Mouse (Mus musculus): ENCODE results near the gene Nt5dc2. TPM values are rescaled to one million over a fixed set of nuclear protein-coding genes. Genes with fewer than 3 reads are reported as not detected.

The Nt5dc2 gene
- polyA plus RNA-seq, 1 experiment from 2014 or later = 300 TPM

DNA sequence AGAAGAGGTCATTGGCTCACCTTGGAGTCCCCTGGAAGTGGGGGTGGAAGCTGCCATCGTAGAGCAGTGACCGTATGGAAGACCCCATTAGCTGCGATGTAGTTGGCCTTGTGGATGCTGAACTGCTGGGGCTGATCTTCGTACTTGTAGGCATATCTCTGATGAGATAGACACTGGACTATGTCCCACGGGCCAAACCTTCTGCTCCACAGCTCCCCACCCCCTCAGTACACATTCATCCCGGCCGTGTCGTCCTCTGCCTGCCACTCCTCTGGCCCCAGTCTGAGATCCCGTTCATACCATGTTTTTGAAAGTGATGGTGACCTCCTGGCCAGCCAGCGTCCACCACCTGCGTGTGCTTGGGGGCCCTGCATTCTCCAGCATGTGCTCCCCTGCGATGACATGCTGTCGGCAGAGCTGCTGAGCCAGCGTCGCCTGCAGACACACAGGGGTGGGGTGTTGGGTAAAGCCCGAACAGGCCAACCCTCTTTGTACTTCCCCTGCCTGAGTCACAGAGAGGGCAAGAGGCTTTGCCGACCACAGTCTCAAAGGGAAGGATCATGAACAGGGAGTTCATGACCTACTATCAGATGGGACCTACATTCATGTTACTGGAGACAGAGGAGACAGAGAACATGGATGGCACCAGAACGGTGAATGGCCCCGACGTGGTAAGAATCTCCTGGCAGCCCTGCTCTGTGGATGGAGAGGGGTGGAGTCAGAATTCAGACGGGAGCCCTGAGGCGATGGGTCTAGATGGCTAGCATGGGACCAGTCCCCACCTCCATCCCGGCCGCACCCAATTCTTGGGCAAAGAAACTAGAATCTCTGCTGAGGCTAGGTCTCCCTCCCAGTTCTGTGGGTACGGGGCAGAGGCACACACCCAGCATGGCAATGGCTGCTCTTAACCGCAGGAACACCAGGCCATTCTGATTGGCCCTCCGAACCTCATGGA lies 29.6 kb downstream of the Nt5dc2 start:
- H3K27ac ChIP-seq (replicated peaks) = no peak overlapping the region
- no peak for ATAC-seq (ENCODE audit: extremely low read depth, insufficient number of reproducible peaks, low FRiP score, low TSS enrichment)
- H3K9ac ChIP-seq = peak overlapping the region; percentile 48; the same call in 1 of the 2 replicates

DNA sequence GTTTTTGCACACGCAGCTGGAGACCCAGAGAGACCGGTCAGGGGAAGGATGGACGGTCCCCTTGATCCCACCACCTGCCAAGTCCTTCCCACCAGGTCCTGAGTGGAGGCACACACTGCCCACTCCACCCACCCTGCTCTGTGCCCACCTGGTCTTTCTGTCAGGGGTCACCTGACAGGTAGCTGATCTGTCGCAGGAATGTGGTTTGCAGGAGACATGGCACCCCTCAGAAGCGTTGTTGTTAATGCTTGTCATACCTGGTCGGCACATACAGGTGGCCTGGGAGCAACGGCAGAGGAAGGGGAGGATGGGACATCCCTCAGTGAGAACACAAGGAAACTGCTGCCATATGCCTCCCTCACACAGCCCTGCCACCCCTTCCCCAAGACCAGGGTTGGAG lies 30.3 kb downstream of the Nt5dc2 start:
- Histone ChIP-seq H3K9me3 (no peaks in the 10 kb centered on the region), H3K4me1 (peaks cover 44% of the 10 kb centered on the region), H3K4me2 (no peak overlapping the region), H3K4me3 (no peak overlapping the region), H3K27me3 (replicated peaks) (0 out of 2 replicates have a peak, but pooled peaks cover 4% of the 10 kb centered on the region), H3K27ac (replicated peaks) (no peak overlapping the region), H3K36me3 (peaks cover 9% of the 10 kb centered on the region), H3K9ac (no peak overlapping the region)
- no peak for ATAC-seq (ENCODE audit: extremely low read depth, insufficient number of reproducible peaks, low FRiP score, low TSS enrichment)
- 83% methylated on average over 7 of the region's 7 CpGs for WGBS

More for the DNA sequence above, 29.6 kb downstream of the Nt5dc2 start:
- Histone ChIP-seq H3K36me3 (peaks cover 9% of the 10 kb centered on the region), H3K4me3 (no peak overlapping the region), H3K4me2 (peak overlapping the region; percentile 0; the same call in 1 of the 2 replicates), H3K27me3 (replicated peaks) (0 out of 2 replicates have a peak, but pooled peaks cover 4% of the 10 kb centered on the region), H3K4me1 (peaks cover 37% of the 10 kb centered on the region), H3K9me3 (no peaks in the 10 kb centered on the region)
- WGBS = 54% methylated on average over 27 of the region's 27 CpGs

DNA sequence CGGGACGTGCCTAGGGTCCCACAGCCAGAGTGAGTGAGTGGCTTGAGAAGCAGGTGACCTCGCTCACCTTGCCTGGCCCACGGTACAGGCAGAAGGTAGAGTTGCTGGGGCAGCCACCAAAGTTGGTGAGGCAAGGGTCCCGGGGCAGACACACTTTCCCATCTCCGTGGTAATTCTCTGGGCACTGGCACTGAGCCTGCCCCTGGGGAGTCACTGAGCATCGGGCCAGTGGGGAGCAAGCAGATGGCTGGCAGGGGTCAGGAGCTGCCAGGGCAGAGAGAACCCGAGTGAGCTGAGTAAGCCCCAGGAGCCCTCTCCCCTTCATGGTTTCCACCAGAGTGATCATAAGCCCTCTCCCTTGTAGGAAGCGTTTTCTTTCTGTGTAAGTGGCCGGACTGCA lies 30.8 kb downstream of the Nt5dc2 start:
- no peak for ATAC-seq (ENCODE audit: extremely low read depth, insufficient number of reproducible peaks, low FRiP score, low TSS enrichment)
- H3K9ac ChIP-seq = no peak overlapping the region
- H3K27me3 ChIP-seq (replicated peaks) = 0 out of 2 replicates have a peak, but pooled peaks cover 4% of the 10 kb centered on the region
- H3K4me2 ChIP-seq = no peak overlapping the region
- no peak overlapping the region for H3K4me3 ChIP-seq
- WGBS = 75% methylated on average over 10 of the region's 10 CpGs
- peaks cover 49% of the 10 kb centered on the region for H3K4me1 ChIP-seq
- peaks cover 9% of the 10 kb centered on the region for H3K36me3 ChIP-seq
- no peak overlapping the region for H3K27ac ChIP-seq (replicated peaks)
- no peaks in the 10 kb centered on the region for H3K9me3 ChIP-seq

DNA sequence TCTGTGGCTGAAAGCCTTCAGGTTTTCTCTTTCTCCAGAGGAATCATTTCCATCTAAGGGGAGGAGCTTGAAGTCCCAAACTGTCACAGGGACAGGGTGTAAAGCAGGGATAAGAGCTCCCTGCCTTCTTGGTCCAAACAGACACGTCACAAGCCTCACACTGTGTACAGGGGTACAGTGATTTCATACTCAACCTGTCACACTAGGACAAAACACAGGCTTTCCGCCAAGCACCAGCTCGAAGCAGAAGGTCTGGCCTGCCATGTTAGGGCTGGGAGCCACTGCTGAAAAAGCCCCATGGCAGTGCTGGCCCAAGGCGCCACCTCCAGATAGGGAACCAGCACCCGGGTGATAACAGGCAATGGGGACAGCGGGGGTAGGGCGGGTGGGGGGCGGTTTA lies 33.2 kb downstream of the Nt5dc2 start:
- Histone ChIP-seq H3K4me2 (peak overlapping the region; percentile 22; the same call in 1 of the 2 replicates), H3K27ac (replicated peaks) (peak overlapping the region; percentile 50), H3K9ac (peak overlapping the region; percentile 54; the same call in 1 of the 2 replicates), H3K27me3 (replicated peaks) (0 out of 2 replicates have a peak, but pooled peaks cover 4% of the 10 kb centered on the region), H3K4me1 (peaks cover 59% of the 10 kb centered on the region), H3K36me3 (peaks cover 9% of the 10 kb centered on the region), H3K4me3 (no peak overlapping the region), H3K9me3 (no peaks in the 10 kb centered on the region)
- WGBS = 25% methylated on average over 8 of the region's 8 CpGs
- ATAC-seq (ENCODE audit: extremely low read depth, insufficient number of reproducible peaks, low FRiP score, low TSS enrichment) = no peak

DNA sequence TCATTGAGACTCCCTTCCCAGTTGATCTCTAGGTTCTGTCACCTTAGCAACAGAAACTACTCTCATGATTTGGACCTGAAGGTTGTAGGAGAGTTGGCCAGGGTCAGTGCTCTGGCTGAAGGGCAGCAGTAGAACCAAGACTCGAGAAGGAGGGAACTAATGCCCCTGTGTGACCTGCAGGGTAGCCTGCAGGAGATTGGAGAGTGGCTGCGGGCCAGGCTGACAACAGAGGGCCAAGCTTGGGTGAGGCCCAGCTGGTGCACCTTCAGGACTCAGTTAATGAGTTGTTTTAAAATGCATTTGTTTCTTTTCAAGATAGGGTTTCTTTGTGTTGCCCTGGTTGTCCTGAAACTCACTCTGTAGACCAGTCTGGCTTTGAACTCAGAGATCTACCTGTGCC lies 34.2 kb downstream of the Nt5dc2 start:
- no peak for ATAC-seq (ENCODE audit: extremely low read depth, insufficient number of reproducible peaks, low FRiP score, low TSS enrichment)
- Histone ChIP-seq H3K36me3 (peaks cover 11% of the 10 kb centered on the region), H3K4me2 (peak overlapping the region; percentile 61; the same call in 1 of the 2 replicates), H3K9me3 (no peaks in the 10 kb centered on the region), H3K27ac (replicated peaks) (peak overlapping the region; percentile 50; the same call in 1 of the 2 replicates), H3K4me1 (peaks cover 62% of the 10 kb centered on the region), H3K27me3 (replicated peaks) (0 out of 2 replicates have a peak, but pooled peaks cover 4% of the 10 kb centered on the region), H3K4me3 (no peak overlapping the region), H3K9ac (0 out of 2 replicates have a peak overlapping the region, but pooled peaks have one; percentile 37)
- 57% methylated on average over 2 of the region's 2 CpGs for WGBS

DNA sequence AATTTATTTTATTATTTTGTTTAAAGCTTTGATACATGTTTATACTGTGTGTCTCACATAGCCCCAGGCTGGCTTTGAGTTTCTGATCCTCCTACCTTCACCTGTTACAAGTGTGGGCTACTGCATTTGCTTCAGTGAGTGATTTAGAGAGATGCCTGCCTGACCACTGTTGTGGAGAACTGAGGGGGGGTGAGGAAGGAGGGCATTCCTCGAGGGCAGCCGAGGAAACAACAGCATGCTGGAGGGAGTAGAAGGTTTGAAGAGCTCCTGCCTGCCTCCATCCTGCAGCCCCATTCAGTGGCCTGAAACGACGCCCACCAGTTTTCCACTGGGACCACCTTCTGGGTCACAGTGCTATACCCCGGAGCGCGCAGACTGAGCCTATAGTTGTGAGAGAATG lies 34.6 kb downstream of the Nt5dc2 start:
- H3K36me3 ChIP-seq = peaks cover 15% of the 10 kb centered on the region
- 0 out of 2 replicates have a peak, but pooled peaks cover 4% of the 10 kb centered on the region for H3K27me3 ChIP-seq (replicated peaks)
- no peaks in the 10 kb centered on the region for H3K9me3 ChIP-seq
- H3K9ac ChIP-seq = 0 out of 2 replicates have a peak overlapping the region, but pooled peaks have one; percentile 37
- H3K4me2 ChIP-seq = peak overlapping the region; percentile 61
- H3K27ac ChIP-seq (replicated peaks) = peak overlapping the region; percentile 50; the same call in 1 of the 2 replicates
- ATAC-seq (ENCODE audit: extremely low read depth, insufficient number of reproducible peaks, low FRiP score, low TSS enrichment) = no peak
- H3K4me3 ChIP-seq = no peak overlapping the region
- 53% methylated on average over 7 of the region's 7 CpGs for WGBS
- peaks cover 57% of the 10 kb centered on the region for H3K4me1 ChIP-seq

DNA sequence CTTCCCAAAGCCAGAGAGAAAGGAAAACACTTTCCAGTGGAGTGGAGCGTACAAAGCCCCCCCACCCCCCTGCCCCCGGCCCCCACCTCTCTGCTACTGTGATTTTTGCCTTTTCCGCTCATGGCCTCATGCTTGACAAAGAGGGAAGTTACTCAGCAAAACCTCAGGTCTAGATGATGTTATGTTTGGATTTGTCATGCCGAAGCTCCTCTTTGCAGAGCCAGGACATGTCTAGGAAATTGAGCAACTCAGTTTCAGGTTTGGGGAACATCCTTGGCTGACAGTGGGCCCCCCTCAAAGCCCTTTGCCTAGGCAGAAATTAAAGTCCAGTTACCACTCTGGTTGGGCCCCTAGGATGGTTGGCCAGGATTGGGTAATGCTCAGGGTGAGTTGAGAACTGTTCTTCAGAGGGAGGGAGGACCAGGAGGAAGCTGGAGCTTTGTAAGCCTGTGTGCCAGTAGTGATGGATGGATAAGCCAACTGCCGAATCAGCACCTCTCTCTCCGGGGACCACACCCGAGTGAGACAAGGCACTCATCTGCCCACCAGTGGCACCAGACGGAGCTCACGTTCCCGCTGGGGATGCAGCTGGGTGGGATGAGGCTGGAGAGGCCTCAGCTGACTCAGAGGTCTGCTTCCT lies 35.3 kb downstream of the Nt5dc2 start:
- Histone ChIP-seq H3K9ac (peak overlapping the region; percentile 71), H3K27me3 (replicated peaks) (0 out of 2 replicates have a peak, but pooled peaks cover 4% of the 10 kb centered on the region), H3K4me2 (peak overlapping the region; percentile 61), H3K9me3 (no peaks in the 10 kb centered on the region), H3K4me1 (peaks cover 57% of the 10 kb centered on the region), H3K4me3 (peak overlapping the region; percentile 52), H3K36me3 (peaks cover 21% of the 10 kb centered on the region), H3K27ac (replicated peaks) (peak overlapping the region; percentile 77)
- WGBS = 42% methylated on average over 10 of the region's 10 CpGs
- no peak for ATAC-seq (ENCODE audit: extremely low read depth, insufficient number of reproducible peaks, low FRiP score, low TSS enrichment)

DNA sequence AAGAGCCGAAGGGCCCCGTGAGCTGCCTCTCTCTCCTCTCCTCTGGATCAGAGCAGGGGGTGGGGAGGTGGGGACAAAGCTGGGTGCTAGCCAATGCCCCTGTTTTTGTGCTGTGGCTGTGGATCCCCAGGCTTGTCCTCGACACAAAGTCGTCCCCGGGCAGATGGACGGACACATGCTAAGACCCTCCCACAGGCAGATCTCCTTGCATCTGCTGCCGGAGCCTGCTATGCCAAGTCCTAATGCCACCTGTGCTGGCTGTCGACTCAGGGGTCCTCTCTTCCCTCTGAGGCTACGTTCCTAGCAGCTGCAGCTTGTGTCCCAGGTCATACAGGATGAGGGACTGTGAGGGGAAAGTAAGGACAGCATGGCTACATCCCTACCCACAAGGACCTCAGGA lies 36.0 kb downstream of the Nt5dc2 start:
- Histone ChIP-seq H3K27me3 (replicated peaks) (no peaks in the 10 kb centered on the region), H3K4me3 (peak overlapping the region; percentile 52), H3K4me2 (peak overlapping the region; percentile 61), H3K27ac (replicated peaks) (peak overlapping the region; percentile 77), H3K9ac (peak overlapping the region; percentile 71), H3K36me3 (peaks cover 27% of the 10 kb centered on the region), H3K9me3 (no peaks in the 10 kb centered on the region), H3K4me1 (peaks cover 62% of the 10 kb centered on the region)
- ATAC-seq (ENCODE audit: extremely low read depth, insufficient number of reproducible peaks, low FRiP score, low TSS enrichment) = no peak
- 47% methylated on average over 9 of the region's 9 CpGs for WGBS

DNA sequence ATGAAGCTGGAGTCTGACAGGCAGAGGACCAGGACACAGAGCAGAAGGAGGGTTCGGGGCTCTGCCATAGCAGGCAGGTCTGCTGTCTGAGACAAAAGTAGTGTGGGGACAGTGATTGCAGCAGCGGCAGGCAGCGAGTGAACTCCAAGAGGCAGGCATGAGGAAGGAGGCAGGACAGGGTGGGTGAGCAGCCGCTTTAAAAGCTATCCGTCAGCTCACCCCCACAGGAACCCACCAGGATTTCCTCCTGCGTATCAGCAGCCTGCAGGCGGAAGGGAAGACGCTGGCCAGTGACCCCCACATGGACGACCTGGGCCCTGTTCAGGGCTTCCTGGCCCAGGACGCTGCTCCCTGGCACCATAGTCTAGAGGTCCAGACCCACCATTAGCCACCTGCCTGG lies 37.6 kb downstream of the Nt5dc2 start, which contains the start of gene Stab1:
Stab1 (minus strand) TSS at position 217 of the 400 bp plus-strand sequence.
- Histone ChIP-seq H3K27ac (replicated peaks) (peak within 1 kb of the TSS; percentile 77), H3K4me3 (peak within 1 kb of the TSS; percentile 52), H3K27me3 (replicated peaks) (no peaks in the 10 kb centered on the region), H3K9me3 (no peaks in the 10 kb centered on the region), H3K36me3 (peaks cover 40% of the 10 kb centered on the region), H3K9ac (peak within 1 kb of the TSS; percentile 71), H3K4me2 (peak within 1 kb of the TSS; percentile 61), H3K4me1 (peaks cover 69% of the 10 kb centered on the region)
- peak; percentile 24; the same call in 1 of the 2 replicates for ATAC-seq (ENCODE audit: extremely low read depth, insufficient number of reproducible peaks, low FRiP score, low TSS enrichment)
- WGBS = 25% methylated on average over 10 of the region's 10 CpGs

DNA sequence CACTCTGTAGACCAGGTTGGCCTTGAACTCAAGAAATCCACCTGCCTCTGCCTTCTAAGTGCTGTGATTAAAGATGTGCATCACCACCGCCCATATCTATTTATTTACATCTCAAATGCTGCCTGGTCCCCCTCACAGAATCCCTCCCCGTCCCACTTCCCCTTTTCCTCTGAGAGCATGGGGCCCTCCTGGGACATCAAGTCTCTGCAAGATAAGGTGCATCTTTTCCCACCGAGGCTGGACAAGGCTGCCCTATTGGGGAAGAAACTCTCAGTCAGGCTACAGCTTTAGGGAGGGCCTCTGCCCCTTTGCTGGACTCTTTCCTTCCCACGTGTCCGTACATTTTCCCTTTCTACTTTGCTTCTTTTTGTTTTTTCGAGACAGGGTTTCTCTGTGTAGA lies 38.7 kb downstream of the Nt5dc2 start:
- ATAC-seq (ENCODE audit: extremely low read depth, insufficient number of reproducible peaks, low FRiP score, low TSS enrichment) = no peak
- H3K4me2 ChIP-seq = no peak overlapping the region
- no peak overlapping the region for H3K4me3 ChIP-seq
- peak overlapping the region; percentile 37; the same call in 1 of the 2 replicates for H3K27ac ChIP-seq (replicated peaks)
- WGBS = 52% methylated on average over 6 of the region's 6 CpGs
- H3K9me3 ChIP-seq = no peaks in the 10 kb centered on the region
- H3K27me3 ChIP-seq (replicated peaks) = no peaks in the 10 kb centered on the region
- no peak overlapping the region for H3K9ac ChIP-seq
- peaks cover 51% of the 10 kb centered on the region for H3K36me3 ChIP-seq
- peaks cover 67% of the 10 kb centered on the region for H3K4me1 ChIP-seq

DNA sequence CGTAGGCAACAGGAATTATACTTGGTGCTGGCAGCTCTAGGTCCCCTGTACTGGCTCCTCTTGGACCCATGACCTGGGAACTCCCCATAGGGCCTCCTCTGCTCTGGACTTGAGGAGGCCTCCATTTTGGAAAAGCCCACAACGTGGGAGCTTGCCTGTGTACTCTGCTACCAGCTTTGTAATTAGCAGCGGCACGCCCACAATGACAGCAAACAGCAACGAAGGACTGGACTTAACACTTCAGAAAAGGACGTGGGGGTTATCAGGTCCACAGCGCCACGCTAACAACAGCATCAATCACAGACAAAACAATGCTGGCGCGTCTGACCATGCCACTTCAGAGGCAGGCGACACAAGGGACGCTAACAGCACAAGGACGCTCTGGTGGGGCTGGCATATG lies 40.1 kb downstream of the Nt5dc2 start:
- WGBS = 77% methylated on average over 13 of the region's 13 CpGs
- Histone ChIP-seq H3K9ac (no peak overlapping the region), H3K4me2 (no peak overlapping the region), H3K36me3 (peaks cover 66% of the 10 kb centered on the region), H3K27ac (replicated peaks) (peak overlapping the region; percentile 37), H3K4me1 (peaks cover 55% of the 10 kb centered on the region), H3K9me3 (no peaks in the 10 kb centered on the region), H3K4me3 (no peak overlapping the region), H3K27me3 (replicated peaks) (no peaks in the 10 kb centered on the region)
- ATAC-seq (ENCODE audit: extremely low read depth, insufficient number of reproducible peaks, low FRiP score, low TSS enrichment) = no peak
